ENCODE assay signal across 26 mouse cellular contexts in the genomic region with DNA sequence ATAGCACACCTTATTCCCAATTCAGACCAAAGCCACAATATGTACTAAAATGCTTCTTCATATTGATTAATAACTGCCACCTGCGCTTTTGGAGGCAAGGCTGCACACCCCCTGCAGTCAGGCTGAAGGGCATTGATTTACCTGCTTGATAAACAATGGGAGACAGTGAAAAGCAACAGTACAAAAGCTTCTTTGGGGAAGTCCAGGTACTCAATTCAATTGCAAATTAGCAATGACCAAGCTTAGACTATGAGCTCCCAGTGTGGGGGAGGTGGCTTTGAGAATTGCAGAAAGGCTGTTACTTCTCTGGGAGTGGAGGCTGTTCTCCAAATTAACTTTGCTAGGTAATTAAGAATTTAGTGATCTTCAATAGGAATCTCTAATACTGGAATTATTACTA.
"Had no signal": no experiment of that assay in that cellular context is flagged by ENCODE, and none has a peak within 500 bp of the region (broad histone marks: within the 10 kb centered on the region; RNA-seq: fewer than 3 reads in every experiment).

No protein-coding gene starts in this region.

- H3K4me2 ChIP-seq: heart, embryonic 12.5 days; hindbrain, embryonic 12.5 days; hindbrain, embryonic 14.5 days; intestine, embryonic 15.5 days; limb, embryonic 12.5 days; liver, embryonic 11.5 days; liver, embryonic 13.5 days had no signal

- H3K4me1 ChIP-seq: heart, embryonic 12.5 days; hindbrain, embryonic 10.5 days; hindbrain, embryonic 12.5 days; intestine, embryonic 15.5 days; limb, embryonic 10.5 days; limb, embryonic 12.5 days; liver, embryonic 13.5 days had no signal

- H3K36me3 ChIP-seq: heart, embryonic 12.5 days; hindbrain, embryonic 10.5 days; hindbrain, embryonic 12.5 days; intestine, embryonic 15.5 days; limb, embryonic 10.5 days; limb, embryonic 12.5 days; liver, embryonic 13.5 days had no signal

- H3K9me3 ChIP-seq: hindbrain, embryonic 10.5 days; hindbrain, embryonic 12.5 days; intestine, embryonic 15.5 days; limb, embryonic 10.5 days; limb, embryonic 12.5 days; liver, embryonic 13.5 days had no signal

- H3K4me3 ChIP-seq: heart, adult 2 months; heart, embryonic 12.5 days; hindbrain, embryonic 10.5 days; hindbrain, embryonic 12.5 days; intestine, embryonic 15.5 days; layer of hippocampus, adult 2 months; left cerebral cortex, adult 2 months; limb, embryonic 10.5 days; limb, embryonic 12.5 days; liver, embryonic 13.5 days had no signal

- H3K27ac ChIP-seq: heart, adult 2 months; hindbrain, embryonic 10.5 days; hindbrain, embryonic 12.5 days; hindbrain, embryonic 14.5 days; intestine, embryonic 15.5 days; layer of hippocampus, adult 2 months; left cerebral cortex, adult 2 months; limb, embryonic 10.5 days; limb, embryonic 12.5 days; liver, embryonic 13.5 days had no signal

- DNase-seq: gastrocnemius, postnatal 14 days; gastrocnemius, postnatal 36 days; heart, adult 11 months; heart, adult 2 months; heart, postnatal 10 days; heart, postnatal 4 days; kidney, adult 18-20 months; kidney, adult 8-10 months; kidney, postnatal 10 days; kidney, postnatal 25 days; kidney, postnatal 4 days; liver; liver, embryonic 13.5 days had no signal

- H3K27me3 ChIP-seq: heart, embryonic 12.5 days; hindbrain, embryonic 12.5 days; intestine, embryonic 15.5 days; limb, embryonic 12.5 days; liver, embryonic 13.5 days had no signal

- ATAC-seq: hindbrain, embryonic 16.5 days; inflammation-experienced regulatory T-cells, adult 6 months; intestine, embryonic 15.5 days; intestine, postnatal 0 days had no signal

- H3K9ac ChIP-seq: heart, embryonic 12.5 days; hindbrain, embryonic 12.5 days; hindbrain, embryonic 14.5 days; intestine, embryonic 15.5 days; limb, embryonic 12.5 days; liver, embryonic 13.5 days had no signal
